Mouse (Mus musculus): ENCODE data around the gene Apc2.

- TF ChIP-seq CTCF (conservative IDR thresholded peaks at IDR 0.05; ENCODE audit: insufficient read depth, insufficient read length, low read depth, low read length) (0 out of 2 replicates have a peak, but pooled peaks have one; percentile 2), POLR2A (IDR thresholded peaks at IDR 0.05; ENCODE audit: low read depth, low read length) (no peak)
These were observed 39.8 kb upstream of the Apc2 start for GRCm38 (mm10) chr10:80255881-80256535.

Measured in kidney, adult 2 months (tissue).